Mouse (Mus musculus) heart, postnatal 10 days (tissue): Measurements from ENCODE around the gene Traf5. TPM values are rescaled to one million over a fixed set of nuclear protein-coding genes. Genes with fewer than 3 reads are reported as not detected.

Source experiments
- DNase-seq, 2 experiments: peaks; one replicate each; pipeline ENCODE4 v3.0.0; 2021
- intact Hi-C: fragments of 180-260 bp; cut with DNase I; formaldehyde crosslinking; loops from one replicate; pipeline ENCODE4 v1.15.1; 2025
- total RNA-seq, 2 experiments: library from RNA; stranded (reverse); gene quantifications; 2 replicates each; pipeline ENCODE4 v1.2.3; 2021

The Traf5 gene
- total RNA-seq, 2 experiments from 2014 or later, result 8.6 to 11.7 TPM

DNA sequence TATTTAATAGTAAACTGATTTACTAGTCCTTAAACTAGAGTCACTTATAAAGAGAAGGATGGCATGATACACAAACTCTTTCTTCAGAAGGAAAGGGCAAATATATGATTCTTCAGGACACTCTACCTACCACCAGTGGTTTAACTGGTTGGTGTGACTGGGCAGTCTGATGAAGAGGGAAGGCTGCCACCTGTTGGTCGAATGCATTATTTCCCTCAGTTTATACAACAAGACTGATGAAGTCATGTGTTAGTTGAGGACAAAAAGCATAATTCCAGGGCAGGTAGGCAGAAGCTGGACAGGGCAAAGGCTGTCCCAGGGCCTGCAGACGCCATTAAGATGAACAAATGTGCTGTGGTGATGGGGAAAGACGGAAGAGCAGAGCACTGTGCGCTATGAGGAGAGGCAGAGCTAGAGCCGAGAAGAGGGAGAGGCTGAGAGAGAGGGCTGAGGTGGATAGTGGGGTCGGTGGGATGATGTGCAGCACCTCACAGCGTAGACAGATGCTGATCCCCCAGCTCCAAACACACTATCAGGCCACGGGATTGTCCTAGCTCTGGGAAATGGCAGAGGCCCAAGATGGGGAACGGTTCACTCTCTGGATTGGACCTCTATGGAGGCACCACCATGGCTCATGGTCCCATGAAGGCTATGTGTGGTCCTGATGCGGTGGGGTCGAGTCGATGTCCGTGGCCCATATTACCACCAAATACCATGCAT, 2.3 kb upstream of the Traf5 start:
- intact Hi-C loops, result no loop called here
- peak; percentile 71 to 86 for DNase-seq

DNA sequence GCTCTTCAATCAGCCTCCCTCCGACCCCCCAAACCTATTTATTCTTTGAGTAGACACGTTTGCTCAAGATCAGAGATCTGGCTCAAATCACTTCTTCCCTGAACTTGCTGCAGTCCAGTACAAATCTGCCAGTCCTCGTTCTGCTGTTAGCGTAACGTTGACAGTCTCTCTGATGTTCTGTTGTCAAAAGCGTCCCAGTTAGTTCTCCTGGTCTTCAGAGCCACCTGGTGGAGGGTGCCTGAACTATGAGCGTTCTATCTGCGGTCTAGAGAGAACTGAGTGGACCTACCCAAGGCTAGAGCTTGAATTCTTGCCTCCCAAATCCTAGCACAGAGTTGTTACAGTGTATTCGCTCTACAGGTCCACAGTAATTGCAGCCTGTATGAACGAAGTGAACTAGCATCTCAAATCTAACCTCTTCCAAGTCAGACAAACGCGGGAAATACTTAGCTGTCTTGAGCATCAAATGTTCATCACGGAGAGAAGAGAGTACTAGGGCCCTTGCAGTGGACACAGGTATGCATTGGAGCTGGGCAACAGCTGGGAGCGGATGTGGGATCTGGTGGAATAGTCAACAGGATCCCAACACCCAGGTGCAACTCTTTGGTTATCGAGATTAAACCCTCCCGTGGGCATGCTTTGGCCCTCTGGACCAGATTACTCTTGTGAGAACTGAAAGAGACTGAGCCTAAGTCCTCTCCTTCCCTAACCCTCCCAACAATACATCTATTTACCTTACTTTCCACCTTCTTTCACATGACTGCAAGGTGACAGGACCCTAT, 711 bp upstream of the Traf5 start:
- intact Hi-C loops, result loop anchor here (1.0 to 2.0 kb wide), 3 partner anchors 30 to 259 kb away; no protein-coding TSS in a partner anchor
- peak; percentile 91 to 92 for DNase-seq

DNA sequence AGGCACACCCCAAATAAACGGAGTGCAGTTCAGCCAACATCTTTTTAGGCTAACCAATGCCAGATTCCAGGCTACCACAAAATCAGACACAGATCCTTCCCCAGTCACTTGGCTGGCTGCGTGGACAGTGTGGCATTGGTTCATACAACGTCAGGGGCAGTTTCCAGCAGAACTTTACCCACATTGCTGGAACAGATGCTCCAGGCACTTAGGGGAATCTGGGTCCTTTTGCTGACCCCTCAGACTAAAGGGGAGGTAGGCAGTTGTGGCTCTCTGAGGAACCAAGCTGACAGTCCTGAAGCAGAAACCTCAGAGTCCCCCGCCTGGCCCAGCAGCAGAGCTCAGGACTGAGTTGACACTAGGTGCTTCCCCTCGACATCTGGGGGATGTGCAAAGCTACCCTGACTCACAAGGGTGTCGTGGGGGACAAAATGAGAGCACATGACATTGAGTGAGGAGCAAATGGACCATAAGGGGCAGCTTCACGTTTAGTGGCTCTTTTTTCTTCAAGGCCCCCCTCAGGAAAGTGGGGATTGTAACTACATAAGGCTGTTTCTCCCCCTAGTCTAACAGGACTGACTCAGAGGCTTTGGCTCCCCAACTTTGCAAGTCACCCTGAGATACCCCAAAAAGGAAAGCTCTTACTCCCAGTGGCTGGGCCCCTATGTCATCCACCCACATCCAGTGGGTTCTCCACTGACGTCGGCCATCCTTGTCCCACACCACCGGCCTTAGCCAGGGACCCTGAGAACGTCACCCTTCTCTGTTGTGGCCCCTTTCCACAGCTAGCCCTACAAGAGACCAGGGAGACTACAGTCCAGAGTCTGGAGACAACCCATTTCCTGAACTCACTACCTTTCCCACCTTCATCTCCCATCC, 1.4 kb downstream of the Traf5 start:
- intact Hi-C loops, result no loop called here
- DNase-seq, result no peak

GRCm38 (mm10) chr1:192090281-192090680, 2.1 kb downstream of the Traf5 start:
- intact Hi-C loops, result no loop called here
- DNase-seq, result no peak

DNA sequence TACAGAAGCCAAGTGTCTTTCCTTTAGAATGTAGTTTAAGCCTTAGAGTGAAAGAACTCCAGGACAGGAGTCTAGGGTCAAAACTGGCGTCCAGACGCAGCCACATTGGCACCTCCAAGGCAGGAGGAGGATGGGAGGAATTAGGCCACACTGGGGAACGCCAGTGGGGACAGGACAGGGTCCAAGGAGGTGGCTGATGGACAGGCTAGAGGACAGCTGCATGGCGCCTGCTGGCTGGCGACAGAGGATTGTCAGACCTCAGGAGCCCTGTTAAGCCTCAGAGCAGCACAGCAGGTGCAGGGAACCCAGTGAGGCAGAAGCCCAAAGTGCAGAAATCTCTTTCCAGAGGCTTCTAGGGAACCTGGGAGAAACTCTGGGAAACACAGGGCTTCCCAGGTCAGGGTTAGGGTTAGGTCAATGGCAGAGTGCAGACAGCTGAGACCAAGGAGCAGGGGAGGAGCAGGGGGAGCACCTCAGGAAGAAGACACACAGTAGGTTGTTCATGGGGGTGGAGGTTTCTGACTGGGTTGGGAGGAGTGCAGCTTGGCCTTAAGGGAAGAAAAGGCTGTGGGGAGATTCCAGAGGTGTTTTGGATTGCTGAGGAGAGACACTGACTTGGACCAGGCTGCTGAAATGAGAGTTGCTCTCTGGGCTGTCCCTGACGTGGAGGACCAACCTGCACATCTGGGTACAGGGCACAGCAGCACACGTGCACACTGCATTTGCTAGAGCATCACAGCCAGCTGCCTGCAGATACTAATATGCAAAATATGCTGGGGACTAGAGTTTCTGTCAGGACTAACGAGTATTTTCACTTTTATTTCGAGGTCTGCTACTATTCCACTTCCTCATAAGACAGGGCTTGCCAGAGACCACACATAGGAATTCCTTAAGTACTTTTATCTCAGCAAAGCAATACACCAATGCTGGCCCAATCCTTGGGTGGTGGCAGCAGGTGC, 2.9 kb downstream of the Traf5 start:
- intact Hi-C loops, result no loop called here
- no peak for DNase-seq

- DNase-seq, result peak in 1 of 2 experiments; percentile 35
- intact Hi-C loops, result no loop called here
Observed at GRCm38 (mm10) chr1:192088011-192088410, 4.3 kb downstream of the Traf5 start.

DNA sequence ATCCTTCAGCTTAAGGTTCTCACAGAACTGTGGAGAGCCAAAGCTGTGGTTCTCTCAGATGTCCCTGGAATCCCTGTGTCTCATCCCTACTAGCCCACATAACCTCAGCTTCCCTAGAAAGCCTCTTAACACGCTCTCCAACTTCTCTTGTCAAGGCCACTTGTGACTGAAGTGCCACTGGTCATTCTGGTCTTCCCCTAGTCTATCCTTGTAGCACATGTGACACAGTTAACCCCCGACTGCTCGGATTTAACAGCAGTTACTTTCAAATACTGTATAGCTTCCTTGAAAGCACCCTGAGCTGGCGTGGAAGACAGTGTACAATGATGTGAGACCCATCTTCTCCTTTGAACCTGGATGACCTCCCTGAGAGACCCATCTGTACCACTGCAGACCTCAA, 5.3 kb downstream of the Traf5 start:
- intact Hi-C loops, result no loop called here
- no peak for DNase-seq

DNA sequence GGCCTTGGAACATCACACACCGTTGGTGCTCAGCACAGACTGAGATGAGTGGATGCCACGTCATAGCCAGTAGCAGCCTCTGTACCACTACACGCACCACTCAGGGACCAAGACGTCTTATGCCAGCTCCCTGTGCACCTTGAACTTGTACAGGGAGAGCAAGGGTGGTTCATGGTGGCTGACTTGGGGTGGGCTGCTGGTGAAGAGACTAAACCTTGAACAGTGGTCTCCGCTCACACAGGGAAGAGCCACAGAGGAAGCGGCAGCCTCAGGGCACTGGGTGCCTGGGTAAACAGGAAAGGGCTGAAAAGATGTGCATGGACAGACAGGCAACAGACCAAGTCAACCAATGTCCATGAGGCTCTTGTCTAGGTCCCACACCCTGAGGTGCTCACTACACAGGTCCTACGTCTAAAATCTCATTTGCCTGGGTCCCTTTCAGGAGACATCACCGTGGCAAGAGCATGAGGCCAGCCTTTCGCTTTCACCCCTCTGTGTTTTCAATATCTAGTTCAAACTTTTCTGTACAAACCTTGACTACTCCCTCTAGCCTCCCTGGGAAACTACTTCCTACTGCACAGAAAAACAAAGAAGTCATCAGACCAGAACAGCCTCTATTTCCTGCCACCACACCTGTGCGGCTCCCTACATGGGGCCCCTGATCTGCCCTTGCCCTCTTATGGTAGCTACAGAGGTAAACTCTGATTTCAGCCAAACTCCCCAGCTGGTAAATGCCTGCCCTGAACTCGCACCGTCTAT, 5.9 kb downstream of the Traf5 start:
- intact Hi-C loops, result no loop called here
- DNase-seq, result no peak

DNA sequence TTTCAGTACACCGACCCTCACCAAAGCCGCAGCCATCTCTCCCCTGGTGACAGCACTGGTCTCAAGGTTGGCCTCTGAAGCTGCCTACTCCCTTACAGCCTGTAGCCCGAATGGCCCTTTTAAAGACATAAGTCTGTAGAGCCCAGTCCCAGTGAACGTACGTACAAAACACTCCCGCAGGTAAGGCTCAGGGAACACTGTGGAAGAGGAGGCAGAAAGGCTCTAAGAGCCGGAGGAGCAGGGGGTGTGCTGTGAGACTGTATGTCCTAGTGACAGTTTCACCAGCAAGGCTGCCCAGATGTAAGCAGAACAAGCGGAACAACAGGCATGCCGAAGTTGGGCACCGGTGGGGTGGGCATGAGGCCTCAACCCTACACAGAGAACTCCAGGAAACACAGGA, 7.1 kb downstream of the Traf5 start:
- intact Hi-C loops, result no loop called here
- DNase-seq, result no peak

- DNase-seq, result no peak
- intact Hi-C loops, result no loop called here
Observed at GRCm38 (mm10) chr1:192082646-192083045, 9.7 kb downstream of the Traf5 start.

DNA sequence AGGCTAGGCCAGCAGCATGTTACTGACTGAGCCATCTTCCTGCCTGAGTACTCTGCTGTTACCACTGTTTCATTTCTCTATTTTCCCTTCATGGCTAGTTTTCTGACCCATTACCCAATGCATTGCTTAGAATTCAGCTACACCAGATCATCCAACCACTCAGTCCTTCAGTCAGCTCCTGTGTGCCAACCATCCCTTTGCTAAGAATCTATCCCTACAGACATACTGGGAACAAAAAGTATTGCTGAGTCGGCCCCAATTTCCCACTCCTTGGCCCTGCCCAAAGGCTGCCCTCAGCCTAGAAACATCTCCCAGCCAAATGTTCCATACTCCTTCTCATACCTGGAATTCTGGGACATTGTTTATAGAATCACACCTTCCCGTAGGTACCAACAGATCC, 11.2 kb downstream of the Traf5 start:
- intact Hi-C loops, result no loop called here
- no peak for DNase-seq

- intact Hi-C loops, result no loop called here
- no peak for DNase-seq
Observed at GRCm38 (mm10) chr1:192079121-192079520, 13.2 kb downstream of the Traf5 start.

- peak; percentile 75 to 80 for DNase-seq
- intact Hi-C loops, result no loop called here
Observed at GRCm38 (mm10) chr1:192078406-192078805, 14.0 kb downstream of the Traf5 start.

- peak; percentile 52 to 66 for DNase-seq
- intact Hi-C loops, result no loop called here
Observed at GRCm38 (mm10) chr1:192076796-192077535, 15.4 kb downstream of the Traf5 start.

DNA sequence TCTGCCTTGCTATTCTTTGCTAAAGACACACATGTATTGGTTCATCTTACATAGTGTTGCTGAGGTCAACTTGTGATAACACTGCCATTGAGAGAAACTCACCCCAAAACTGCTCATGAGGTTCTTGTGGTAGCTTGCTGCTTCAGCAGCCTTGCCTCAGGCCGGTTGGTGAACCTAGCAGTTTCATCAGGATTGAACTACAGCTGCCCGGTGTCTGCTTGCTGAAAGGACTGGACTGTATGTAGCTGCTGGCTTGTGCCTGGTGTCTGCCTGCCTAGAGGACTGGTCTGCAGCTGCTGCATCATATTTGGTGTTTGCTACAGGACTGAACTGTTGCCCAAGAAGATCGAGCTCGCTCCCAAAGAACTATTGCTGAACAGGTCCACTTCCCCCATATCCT, 16.3 kb downstream of the Traf5 start:
- intact Hi-C loops, result no loop called here

GRCm38 (mm10) chr1:192074824-192075223, 17.5 kb downstream of the Traf5 start:
- peak in 1 of 2 experiments; percentile 32 for DNase-seq
- intact Hi-C loops, result no loop called here

More for the DNA sequence above, 16.3 kb downstream of the Traf5 start:
- DNase-seq, result peak in 1 of 2 experiments; percentile 27

DNA sequence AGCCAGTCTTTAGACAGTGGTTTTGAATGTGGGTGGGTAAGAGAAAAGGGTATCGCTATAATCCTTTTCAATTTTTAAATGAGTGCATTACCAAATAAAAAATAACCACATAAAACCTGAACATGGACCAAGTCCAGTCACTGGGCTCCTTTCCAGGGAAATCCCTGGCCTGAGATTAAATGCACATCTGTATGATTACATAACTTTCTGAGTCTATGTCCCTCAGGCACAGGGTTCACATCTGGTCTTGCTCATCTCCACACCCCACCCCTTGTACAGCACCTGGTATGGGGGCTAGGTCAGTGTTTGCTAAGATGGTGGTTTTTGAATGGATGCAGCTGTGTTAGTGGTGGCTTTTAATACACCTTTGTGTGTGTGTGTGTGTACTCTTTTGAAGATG, 19.9 kb downstream of the Traf5 start:
- intact Hi-C loops, result no loop called here
- DNase-seq, result peak; percentile 51 to 56

GRCm38 (mm10) chr1:192070618-192071051, 21.7 kb downstream of the Traf5 start:
- peak; percentile 67 to 70 for DNase-seq
- intact Hi-C loops, result no loop called here
